Mouse (Mus musculus): Measurements from ENCODE around the gene Cmtm3.
A peak's percentile ranks its signal among the peaks of the same experiment; 100 is the strongest.

The Cmtm3 gene

DNA sequence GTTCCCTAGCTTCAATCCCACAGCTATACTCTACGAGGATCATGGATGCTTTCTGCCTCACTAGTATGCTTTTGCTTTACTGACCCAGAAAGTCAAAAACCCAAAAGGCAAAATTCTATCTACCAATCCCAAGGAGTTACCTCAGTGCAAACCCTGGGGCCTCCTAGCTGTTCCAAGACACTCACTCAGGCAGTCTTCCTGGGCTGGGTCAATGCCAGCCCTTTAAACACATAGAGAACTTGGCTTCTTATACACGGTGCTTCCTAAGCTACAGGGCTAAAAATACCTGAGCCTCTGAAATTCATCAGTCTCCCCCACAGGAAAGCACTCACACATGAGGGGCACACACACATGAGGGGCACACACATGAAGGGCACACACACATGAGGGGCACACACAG lies 44.1 kb downstream of the Cmtm3 start:
- DNase-seq (ENCODE audit: low spot score), result no peak

DNA sequence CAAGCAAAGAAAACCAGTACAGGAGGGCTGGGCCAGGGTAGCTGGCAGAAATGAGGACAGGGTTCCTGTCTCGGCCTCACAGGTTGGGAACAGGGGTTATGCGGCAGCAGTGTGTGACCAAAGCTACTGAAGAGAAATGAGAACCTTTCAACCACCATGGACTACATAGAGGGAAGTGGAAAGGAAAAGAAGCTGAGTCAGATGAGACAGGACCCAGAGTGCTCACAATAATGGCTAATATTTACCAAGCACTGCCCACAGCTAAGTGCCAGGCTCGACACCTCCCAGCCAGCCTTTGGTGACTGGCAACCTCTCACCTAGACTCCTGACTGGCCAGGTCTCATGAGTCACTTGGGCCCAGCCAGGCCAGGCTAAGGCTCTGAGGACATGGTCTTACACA lies 44.8 kb downstream of the Cmtm3 start:
- no peak for DNase-seq (ENCODE audit: low spot score)

DNA sequence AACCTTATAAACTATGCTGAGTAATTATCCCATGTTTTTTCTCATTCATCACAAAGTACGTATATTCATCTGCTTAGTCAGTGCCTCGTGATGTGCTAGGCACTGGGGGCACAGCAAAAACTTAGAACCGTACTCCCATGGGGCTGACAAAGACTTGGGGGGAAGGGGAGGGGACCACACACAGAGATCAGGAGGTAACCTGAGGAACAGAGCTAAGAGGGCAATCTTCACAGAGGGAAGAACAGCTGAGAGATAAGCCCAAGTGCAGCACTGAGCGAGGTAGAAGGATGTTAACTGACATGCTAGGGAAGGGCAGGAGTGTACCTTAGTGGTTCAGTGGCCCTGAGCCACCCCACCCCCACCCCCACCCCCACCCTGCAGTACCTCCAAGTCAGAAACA lies 47.5 kb downstream of the Cmtm3 start:
- DNase-seq (ENCODE audit: low spot score), result no peak

DNA sequence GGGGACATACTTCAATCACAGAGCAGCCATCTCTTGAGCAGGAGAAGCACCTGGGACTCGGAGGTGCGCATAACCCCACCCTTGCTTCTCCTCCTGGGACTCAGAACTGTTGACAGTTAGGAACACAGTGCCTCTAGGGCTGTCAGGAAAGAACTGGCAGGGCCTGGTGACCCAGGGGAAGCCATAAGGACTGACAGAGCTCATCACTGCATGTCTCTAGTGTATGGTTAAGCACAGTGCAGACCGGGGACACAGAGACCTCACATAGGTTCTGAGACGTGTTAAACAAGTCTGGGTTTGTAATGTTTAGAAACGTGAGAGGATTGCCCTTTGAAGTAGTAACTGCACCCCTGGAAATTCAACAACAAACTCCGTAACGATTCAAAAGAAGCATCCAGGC lies 48.3 kb downstream of the Cmtm3 start:
- no peak for DNase-seq (ENCODE audit: low spot score)

DNA sequence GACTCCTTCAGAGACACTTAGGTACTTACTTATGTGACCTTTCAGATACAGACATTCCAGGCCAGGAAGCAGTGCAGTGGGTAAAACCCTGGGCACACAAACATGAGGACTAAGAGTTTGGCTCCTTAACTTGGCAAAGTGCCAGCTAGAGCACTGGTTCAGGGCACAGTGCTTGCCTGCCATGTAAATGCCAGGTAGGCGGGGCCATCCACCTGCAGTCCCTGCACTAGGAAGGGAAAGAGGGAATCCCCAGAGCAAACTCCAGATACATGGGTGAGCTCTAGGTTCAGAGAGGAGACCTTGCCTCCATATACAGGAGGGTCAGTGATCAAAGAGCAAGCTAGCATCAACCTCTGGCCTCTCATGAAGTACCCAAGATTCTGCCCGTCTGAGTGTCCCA lies 48.8 kb downstream of the Cmtm3 start:
- peak; percentile 42 for DNase-seq (ENCODE audit: low spot score)

DNA sequence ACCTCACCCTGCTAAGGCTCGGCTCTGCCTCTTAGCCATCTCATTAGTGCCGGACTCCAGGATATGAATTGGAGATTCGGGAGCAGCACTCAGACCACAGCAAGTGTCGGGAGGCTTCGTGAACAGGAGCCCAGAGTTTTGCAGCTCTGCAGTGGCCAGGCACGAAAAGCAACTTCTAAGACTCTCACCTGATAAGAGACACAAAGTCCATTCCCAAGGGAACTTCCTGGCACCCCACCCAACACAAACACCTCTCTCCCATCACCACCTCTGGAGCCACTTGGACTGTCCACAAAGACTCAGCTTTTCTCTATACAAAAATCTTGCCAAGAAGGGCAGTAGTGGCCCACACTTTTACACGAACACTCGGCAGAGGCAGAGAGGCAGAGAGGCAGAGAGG lies 51.0 kb downstream of the Cmtm3 start:
- no peak for DNase-seq (ENCODE audit: low spot score)

DNA sequence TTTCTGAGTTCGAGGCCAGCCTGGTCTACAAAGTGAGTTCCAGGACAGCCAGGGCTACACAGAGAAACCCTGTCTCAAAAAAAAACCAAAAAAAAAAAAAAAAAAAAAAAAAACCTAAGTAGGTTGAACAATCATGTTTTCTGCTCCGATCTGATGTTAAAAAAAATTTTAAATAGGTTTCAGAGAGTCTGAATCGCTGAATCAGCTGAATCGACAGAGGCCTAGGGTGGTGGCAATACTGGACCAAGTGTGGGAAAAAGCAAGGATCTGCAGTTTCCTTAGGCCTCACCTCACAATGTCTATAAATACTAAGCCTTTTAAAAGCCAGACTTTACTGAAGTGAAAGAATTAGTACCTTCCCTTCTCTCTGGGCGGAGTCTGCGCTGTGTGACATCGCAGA lies 53.9 kb downstream of the Cmtm3 start:
- DNase-seq (ENCODE audit: low spot score), result no peak

DNA sequence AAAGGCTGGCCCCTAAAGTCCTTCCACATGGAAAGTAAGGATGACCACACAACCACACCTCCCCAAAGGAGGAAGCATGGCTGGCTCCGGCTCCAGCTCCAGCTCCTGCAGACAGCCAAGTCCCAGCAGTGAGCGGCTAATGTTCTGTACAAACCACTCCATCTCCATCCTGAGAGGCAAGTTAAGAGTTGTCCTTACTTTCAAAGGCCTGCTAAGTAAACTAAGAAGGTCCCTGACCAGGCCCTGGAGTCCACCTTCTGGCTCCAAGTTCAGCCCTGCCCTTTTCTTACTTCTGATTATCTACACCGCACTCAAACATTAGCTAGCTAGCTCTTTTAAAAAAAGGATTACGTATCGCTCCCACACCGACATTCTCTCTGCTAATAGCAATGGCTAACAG lies 54.6 kb downstream of the Cmtm3 start:
- no peak for DNase-seq (ENCODE audit: low spot score)

DNA sequence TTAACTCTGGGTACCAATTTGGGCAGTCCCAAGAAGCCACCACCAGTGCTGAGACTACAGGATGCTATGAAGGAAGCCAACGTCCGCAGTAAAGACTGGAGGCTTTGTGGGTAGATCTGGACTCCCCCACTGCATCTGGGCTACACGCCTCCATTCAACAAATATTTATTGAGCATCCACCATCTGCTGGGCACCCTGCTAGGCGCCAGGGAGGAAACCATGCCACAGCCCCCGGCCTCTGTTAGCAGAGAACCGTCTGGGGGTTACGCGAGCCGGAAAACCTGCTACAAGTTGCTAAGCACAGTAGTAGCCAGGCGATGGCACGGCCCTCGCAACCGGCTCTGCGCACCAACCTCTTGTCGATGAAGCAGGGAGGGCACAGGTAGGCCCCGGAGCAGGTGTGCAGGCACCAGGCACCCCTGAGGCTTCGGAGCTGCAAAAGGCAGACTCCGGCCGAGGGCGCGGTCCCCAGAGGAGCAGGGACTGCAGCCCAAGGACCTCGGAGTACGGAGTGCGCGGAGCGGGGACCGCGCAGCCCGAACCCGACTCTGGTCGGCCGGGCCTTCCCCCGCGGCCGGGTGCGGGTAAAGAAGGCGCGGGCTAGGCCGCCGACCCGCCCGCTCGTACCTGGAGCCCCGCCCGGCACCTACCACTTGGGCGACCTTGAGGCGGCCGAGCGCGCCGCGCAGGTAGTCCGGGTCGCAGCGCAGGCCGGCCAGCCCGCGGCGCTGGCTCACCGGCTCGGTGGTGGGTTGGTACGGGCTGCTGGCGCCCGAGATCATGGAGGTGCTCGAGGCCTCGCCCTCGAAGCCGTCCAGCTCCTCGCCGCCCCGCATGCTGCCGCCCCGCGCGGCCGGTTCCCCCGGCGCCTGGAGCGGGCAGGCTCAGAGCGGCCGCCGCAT lies 55.8 kb downstream of the Cmtm3 start:
- DNase-seq (ENCODE audit: low spot score), result peak; percentile 42

DNA sequence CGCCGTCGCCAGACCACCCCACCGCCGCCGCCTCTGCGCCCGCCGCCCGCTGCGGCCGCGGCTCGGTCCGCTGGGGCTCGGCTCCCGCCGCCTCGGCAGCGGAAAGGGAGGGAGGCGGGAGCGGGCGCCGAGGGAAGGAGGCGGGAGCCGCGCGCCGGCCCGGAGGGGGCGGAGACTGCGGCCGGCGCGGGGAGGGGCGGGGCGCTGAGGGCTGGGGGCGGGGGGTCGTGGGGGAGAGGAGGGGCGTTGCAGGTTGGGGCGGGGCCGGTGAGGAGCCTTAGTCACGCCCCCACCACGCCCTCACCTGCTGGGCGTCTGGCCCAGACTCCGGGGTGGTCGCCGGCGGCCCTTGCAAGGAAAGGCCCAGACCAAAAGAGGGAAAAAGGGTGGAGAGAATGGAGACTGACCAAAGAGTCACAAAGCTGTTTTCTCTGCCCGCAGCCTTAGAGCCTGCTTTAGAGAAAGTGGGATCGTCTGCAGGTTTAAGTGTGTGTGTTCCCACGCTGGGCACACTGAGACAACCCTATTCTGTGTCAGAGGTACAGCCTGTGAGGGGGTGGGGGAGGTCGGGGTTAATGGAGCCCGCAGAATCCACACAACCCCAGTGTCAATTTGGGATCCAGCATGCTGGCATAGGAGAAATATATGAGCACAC lies 56.6 kb downstream of the Cmtm3 start, which contains the start of gene Cmtm4:
TSS of gene Cmtm4 (minus strand) at position 105 of the 655 bp plus-strand sequence.
- DNase-seq (ENCODE audit: low spot score), result peak; percentile 71

Data from MN1 (cell line).